Comparison of ENCODE assay signal across 12 mouse cellular contexts in genomic region chr7:25358721-25359206, GRCm38 (mm10). TPM values are rescaled to one million over a fixed set of nuclear protein-coding genes. Genes with fewer than 3 reads are reported as not detected.
DNase-seq lines count a peak whose midpoint lies in the region; ATAC-seq lines count a peak whose summit lies in the region.
"Had no signal": no experiment of that assay in that cellular context is flagged by ENCODE, and none has a peak within 500 bp of the region (broad histone marks: within the 10 kb centered on the region; RNA-seq: fewer than 3 reads in every experiment).

No protein-coding gene starts in this region.

- H3K36me3 ChIP-seq in embryonic facial prominence, embryonic 11.5 days (replicated peaks; ENCODE audit: control insufficient read depth, insufficient read depth, low read depth, low read length): peaks cover 18% of the 10 kb centered on the region
- peaks cover 7% of the 10 kb centered on the region for H3K36me3 ChIP-seq in heart, embryonic 16.5 days (ENCODE audit: control insufficient read depth, insufficient read depth)
- H3K36me3 ChIP-seq in neural tube, embryonic 12.5 days: peaks cover 86% of the 10 kb centered on the region

- H3K4me2 ChIP-seq in embryonic facial prominence, embryonic 11.5 days (ENCODE audit: low read depth, low read length): no peak overlapping the region
- no peak overlapping the region for H3K4me2 ChIP-seq in heart, embryonic 16.5 days (ENCODE audit: low read depth, low read length)
- H3K4me2 ChIP-seq in neural tube, embryonic 12.5 days (replicated peaks): peak overlapping the region; percentile 16; the same call in 1 of the 2 replicates
- H3K4me2 ChIP-seq: limb, embryonic 12.5 days had no signal

- no peaks in the 10 kb centered on the region for H3K4me1 ChIP-seq in embryonic facial prominence, embryonic 11.5 days (ENCODE audit: control insufficient read depth, insufficient read depth, low read length)
- H3K4me1 ChIP-seq in heart, embryonic 16.5 days (ENCODE audit: control insufficient read depth, insufficient read depth, low read length): peaks cover 3% of the 10 kb centered on the region; the same call in 1 of the 2 replicates
- peaks cover 11% of the 10 kb centered on the region for H3K4me1 ChIP-seq in neural tube, embryonic 12.5 days
- H3K4me1 ChIP-seq: limb, embryonic 12.5 days had no signal

- H3K9ac ChIP-seq in embryonic facial prominence, embryonic 11.5 days (replicated peaks; ENCODE audit: low read length): no peak overlapping the region; the same call in 1 of the 2 replicates
- 0 out of 2 replicates have a peak overlapping the region, but pooled peaks have one; percentile 6 for H3K9ac ChIP-seq in heart, embryonic 16.5 days (ENCODE audit: low read length)
- 0 out of 2 replicates have a peak overlapping the region, but pooled peaks have one; percentile 29 for H3K9ac ChIP-seq in neural tube, embryonic 12.5 days
- H3K9ac ChIP-seq: limb, embryonic 12.5 days had no signal

- H3K27me3 ChIP-seq in embryonic facial prominence, embryonic 11.5 days (ENCODE audit: control insufficient read depth, insufficient read depth, low read length): no peaks in the 10 kb centered on the region
- no peaks in the 10 kb centered on the region for H3K27me3 ChIP-seq in heart, embryonic 16.5 days (ENCODE audit: control insufficient read depth, insufficient read depth, low read length)
- H3K27me3 ChIP-seq in neural tube, embryonic 12.5 days (replicated peaks): no peaks in the 10 kb centered on the region
- H3K27me3 ChIP-seq: limb, embryonic 12.5 days had no signal

- WGBS in embryonic facial prominence, embryonic 11.5 days: 68% methylated on average over 19 of the region's 19 CpGs
- WGBS in heart, embryonic 16.5 days: 66% methylated on average over 19 of the region's 19 CpGs
- 56% methylated on average over 19 of the region's 19 CpGs for WGBS in neural tube, embryonic 12.5 days

- H3K4me3 ChIP-seq in embryonic facial prominence, embryonic 11.5 days (ENCODE audit: low read depth, low read length): no peak overlapping the region
- H3K4me3 ChIP-seq in heart, embryonic 16.5 days (ENCODE audit: low read length): no peak overlapping the region
- no peak overlapping the region for H3K4me3 ChIP-seq in neural tube, embryonic 12.5 days
- H3K4me3 ChIP-seq: limb, embryonic 12.5 days had no signal

- H3K27ac ChIP-seq in embryonic facial prominence, embryonic 11.5 days (replicated peaks; ENCODE audit: low read depth, low read length): no peak overlapping the region; the same call in 1 of the 2 replicates
- H3K27ac ChIP-seq in heart, embryonic 16.5 days (ENCODE audit: low read length): peak overlapping the region; percentile 35; the same call in 1 of the 2 replicates
- peak overlapping the region; percentile 17; the same call in 1 of the 2 replicates for H3K27ac ChIP-seq in neural tube, embryonic 12.5 days
- H3K27ac ChIP-seq: limb, embryonic 12.5 days had no signal

- ATAC-seq in embryonic facial prominence, embryonic 11.5 days (replicated peaks; ENCODE audit: insufficient number of reproducible peaks, low FRiP score, low TSS enrichment, low read depth): peak; percentile 71
- peak; percentile 58 for ATAC-seq in heart, embryonic 16.5 days (replicated peaks; ENCODE audit: extremely low read depth, insufficient read depth, low FRiP score)
- peak; percentile 59 for ATAC-seq in neural tube, embryonic 12.5 days (ENCODE audit: low FRiP score, low read depth)

- no peaks in the 10 kb centered on the region for H3K9me3 ChIP-seq in embryonic facial prominence, embryonic 11.5 days (replicated peaks; ENCODE audit: control insufficient read depth, low read length)
- H3K9me3 ChIP-seq in heart, embryonic 16.5 days (replicated peaks; ENCODE audit: control insufficient read depth, low read length): no peaks in the 10 kb centered on the region
- no peaks in the 10 kb centered on the region for H3K9me3 ChIP-seq in neural tube, embryonic 12.5 days
- H3K9me3 ChIP-seq: limb, embryonic 12.5 days had no signal

- peak; percentile 29 to 52 for DNase-seq in kidney, postnatal 4 days
- DNase-seq in kidney, adult 18-20 months: no peak
- DNase-seq in embryonic facial prominence, embryonic 11.5 days (ENCODE audit: low spot score): no peak
- no peak for DNase-seq in left cerebral cortex, adult 18-20 months (ENCODE audit: low spot score in 2 of 2)
- no peak for DNase-seq in cerebellum, adult 9-10 months
- no peak for DNase-seq in urinary bladder, adult 2 months (ENCODE audit: low spot score)
- DNase-seq: cerebellum, adult 11-12 months had no signal

RNA-seq across cellular contexts. Expression of gene Cnfn, which starts 10.8 kb away (rescaled TPM):
- polyA plus RNA-seq in embryonic facial prominence, embryonic 11.5 days (2014; fragmentation: Nextera tagmentation; extraction: Ambion mirVana): 0.60 TPM in 1 of 2 replicates, not detected in the other
- 0.74 and 0.87 TPM in 2 replicates for polyA plus RNA-seq in heart, embryonic 16.5 days (2015; fragmentation: Nextera tagmentation; extraction: Ambion mirVana)
- not detected in 2 replicates for polyA plus RNA-seq in neural tube, embryonic 12.5 days (2016; fragmentation: Nextera tagmentation; extraction: Ambion mirVana)
- not detected for total RNA-seq in left cerebral cortex, adult 18-20 months (2021)
- polyA plus RNA-seq in urinary bladder, adult 2 months (2012; rRNA removed): not detected in 2 replicates
- total RNA-seq: gastrocnemius, postnatal 4 days; neutrophil, adult 5-6 weeks had no signal
- polyA plus RNA-seq: limb, embryonic 12.5 days had no signal

RNA-seq across cellular contexts. Expression of gene Lipe, which starts 39.7 kb away (rescaled TPM):
- polyA plus RNA-seq in embryonic facial prominence, embryonic 11.5 days (2014; fragmentation: Nextera tagmentation; extraction: Ambion mirVana): 2.9 and 3.6 TPM in 2 replicates
- polyA plus RNA-seq in heart, embryonic 16.5 days (2015; fragmentation: Nextera tagmentation; extraction: Ambion mirVana): 8.3 and 8.6 TPM in 2 replicates
- polyA plus RNA-seq in neural tube, embryonic 12.5 days (2016; fragmentation: Nextera tagmentation; extraction: Ambion mirVana): 10.7 and 11.6 TPM in 2 replicates
- total RNA-seq in left cerebral cortex, adult 18-20 months (2021): 1 to 10 TPM; 7.6 to 8.2 TPM
- polyA plus RNA-seq in urinary bladder, adult 2 months (2012; rRNA removed): 24.8 and 25.1 TPM in 2 replicates

RNA-seq across cellular contexts. Expression of gene Megf8, which starts 41.8 kb away (rescaled TPM):
- polyA plus RNA-seq in embryonic facial prominence, embryonic 11.5 days (2014; fragmentation: Nextera tagmentation; extraction: Ambion mirVana): 8.7 and 10.8 TPM in 2 replicates
- polyA plus RNA-seq in heart, embryonic 16.5 days (2015; fragmentation: Nextera tagmentation; extraction: Ambion mirVana): 7.4 and 8.7 TPM in 2 replicates
- 19.1 and 19.6 TPM in 2 replicates for polyA plus RNA-seq in neural tube, embryonic 12.5 days (2016; fragmentation: Nextera tagmentation; extraction: Ambion mirVana)
- total RNA-seq in left cerebral cortex, adult 18-20 months (2021): 100 to 1,000 TPM; 100 to 102 TPM
- polyA plus RNA-seq in urinary bladder, adult 2 months (2012; rRNA removed): 21.5 and 28.4 TPM in 2 replicates

RNA-seq across cellular contexts. Expression of gene Tmem145, which starts 52.9 kb away (rescaled TPM):
- 0.91 and 1.3 TPM in 2 replicates for polyA plus RNA-seq in embryonic facial prominence, embryonic 11.5 days (2014; fragmentation: Nextera tagmentation; extraction: Ambion mirVana)
- polyA plus RNA-seq in heart, embryonic 16.5 days (2015; fragmentation: Nextera tagmentation; extraction: Ambion mirVana): 0.08 and 0.20 TPM in 2 replicates
- 26.0 and 28.3 TPM in 2 replicates for polyA plus RNA-seq in neural tube, embryonic 12.5 days (2016; fragmentation: Nextera tagmentation; extraction: Ambion mirVana)
- 10 to 100 TPM; 45.4 to 46.6 TPM for total RNA-seq in left cerebral cortex, adult 18-20 months (2021)
- 0.06 and 0.11 TPM in 2 replicates for polyA plus RNA-seq in urinary bladder, adult 2 months (2012; rRNA removed)
- total RNA-seq: neutrophil, adult 5-6 weeks had no signal

RNA-seq across cellular contexts. Expression of gene Cxcl17, which starts 53.9 kb away (rescaled TPM):
- polyA plus RNA-seq in embryonic facial prominence, embryonic 11.5 days (2014; fragmentation: Nextera tagmentation; extraction: Ambion mirVana): not detected in 2 replicates
- polyA plus RNA-seq in heart, embryonic 16.5 days (2015; fragmentation: Nextera tagmentation; extraction: Ambion mirVana): 0.38 and 0.41 TPM in 2 replicates
- polyA plus RNA-seq in neural tube, embryonic 12.5 days (2016; fragmentation: Nextera tagmentation; extraction: Ambion mirVana): 0.37 and 0.53 TPM in 2 replicates
- not detected for total RNA-seq in left cerebral cortex, adult 18-20 months (2021)
- polyA plus RNA-seq in urinary bladder, adult 2 months (2012; rRNA removed): 0.08 and 0.16 TPM in 2 replicates
- total RNA-seq: gastrocnemius, postnatal 4 days; neutrophil, adult 5-6 weeks had no signal

Comparison
In these comparisons a context has a peak if more than half of its experiments do, and no peak if none do; other contexts are left out.
1. DNase-seq: peak in kidney, postnatal 4 days (2 of 2); none in kidney, adult 18-20 months (single experiment), embryonic facial prominence, embryonic 11.5 days (single experiment), left cerebral cortex, adult 18-20 months (0 of 2), cerebellum, adult 9-10 months (single experiment) and urinary bladder, adult 2 months (single experiment).
2. Peak in every context shown above with its lines, with median percentiles within 50 percentile points of each other: ATAC-seq.